12 mouse cellular contexts compared by ENCODE assay signal in genomic region chr7:113140011-113140438, GRCm38 (mm10).
DNase-seq lines count a peak whose midpoint lies in the region; TF ChIP-seq lines count a peak whose summit lies in the region.
"Had no signal": no experiment of that assay in that cellular context is flagged by ENCODE, and none has a peak within 500 bp of the region (broad histone marks: within the 10 kb centered on the region; RNA-seq: fewer than 3 reads in every experiment).

No protein-coding gene starts in this region.

- H3K4me3 ChIP-seq in C2C12 (ENCODE audit: insufficient read depth, poor library complexity, severe bottlenecking): no peak overlapping the region
- H3K4me3 ChIP-seq: midbrain, embryonic 13.5 days had no signal

- no peaks in the 10 kb centered on the region for H3K79me3 ChIP-seq in C2C12 (ENCODE audit: low read depth)

- DNase-seq in heart, adult 11 months: peak; percentile 85
- no peak for DNase-seq in heart, postnatal 25 days (ENCODE audit: low spot score)
- peak; percentile 37 for DNase-seq in 3134 (ENCODE audit: extremely low read depth, insufficient read length, low spot score)
- DNase-seq in fibroblast of lung, adult 2 months (ENCODE audit: low read depth): peak; percentile 63
- DNase-seq in lung, postnatal 36 days: no peak
- DNase-seq in cerebellum, postnatal 36 days: no peak
- DNase-seq: cerebellum, postnatal 25 days; layer of hippocampus, postnatal 36 days; lung, postnatal 14 days; thymus, postnatal 14 days had no signal

- H3ac ChIP-seq in C2C12 (ENCODE audit: control insufficient read depth, insufficient read length, low read depth): no peak overlapping the region

- no peaks in the 10 kb centered on the region for H3K27me3 ChIP-seq in C2C12 (ENCODE audit: control insufficient read depth, insufficient read depth, insufficient read length)
- H3K27me3 ChIP-seq: midbrain, embryonic 13.5 days had no signal

- TF ChIP-seq CTCF in C2C12 (IDR thresholded peaks at IDR 0.05; ENCODE audit: control insufficient read depth, insufficient read depth, insufficient read length): no peak

- no peaks in the 10 kb centered on the region for H3K36me3 ChIP-seq in C2C12 (ENCODE audit: control insufficient read depth, insufficient read depth)
- H3K36me3 ChIP-seq: midbrain, embryonic 13.5 days had no signal

- H3K79me2 ChIP-seq in C2C12 (ENCODE audit: control insufficient read depth, insufficient read depth): no peaks in the 10 kb centered on the region

- intact Hi-C loops in heart, postnatal 25 days (cut with DNase I): no loop called here

TF ChIP-seq in C2C12, 6 proteins besides CTCF, POLR2A, EP300 and RAD21:
- TF ChIP-seq MAX (IDR thresholded peaks at IDR 0.05): no peak
- TF ChIP-seq CEBPB (IDR thresholded peaks at IDR 0.05; ENCODE audit: low read depth): peak; percentile 87
- TF ChIP-seq USF1 (IDR thresholded peaks at IDR 0.05; ENCODE audit: low read depth): no peak
- TF ChIP-seq FOSL1 (IDR thresholded peaks at IDR 0.05; ENCODE audit: insufficient read depth, low read length, poor library complexity, severe bottlenecking): no peak

Comparison
In these comparisons a context has a peak if more than half of its experiments do, and no peak if none do; other contexts are left out.
1. DNase-seq: peak in heart, adult 11 months (single experiment), 3134 (single experiment) and fibroblast of lung, adult 2 months (single experiment); none in heart, postnatal 25 days (single experiment), lung, postnatal 36 days (single experiment) and cerebellum, postnatal 36 days (0 of 2).